Mouse (Mus musculus) neural tube, embryonic 13.5 days (tissue): ENCODE results near the gene Sys1. TPM values are rescaled to one million over a fixed set of nuclear protein-coding genes. Genes with fewer than 3 reads are reported as not detected.

Experiments
- ATAC-seq: fragments of 200-750 bp; cut with Nextera tagmentation; 2 replicates; pipeline ENCODE4 v1.8.0; 2017; ENCODE audit warnings: low read depth, mild to moderate bottlenecking, moderate TSS enrichment, moderate library complexity
- H3K27ac ChIP-seq: fragments of 300-500 bp; sonication (generic); replicated peaks from 2 replicates; pipeline ENCODE4 v1.5.1; 2015; ENCODE audit warnings: moderate library complexity, mild to moderate bottlenecking, inconsistent platforms
- H3K27me3 ChIP-seq: fragments of 300-500 bp; sonication (generic); 2 replicates; pipeline ENCODE4 v1.6.1; 2015; ENCODE audit warnings: mild to moderate bottlenecking, inconsistent platforms
- H3K36me3 ChIP-seq: fragments of 300-500 bp; sonication (generic); 2 replicates; pipeline ENCODE4 v1.6.1; 2015; ENCODE audit warnings: mild to moderate bottlenecking, inconsistent platforms
- H3K4me1 ChIP-seq: fragments of 300-500 bp; sonication (generic); replicated peaks from 2 replicates; pipeline ENCODE4 v1.6.1; 2015; ENCODE audit warnings: inconsistent platforms
- H3K4me2 ChIP-seq: fragments of 300-500 bp; sonication (generic); 2 replicates; pipeline ENCODE4 v1.6.1; 2015; ENCODE audit warnings: inconsistent platforms, mild to moderate bottlenecking, moderate library complexity
- H3K4me3 ChIP-seq: fragments of 300-500 bp; sonication (generic); 2 replicates; pipeline ENCODE4 v1.5.1; 2015; ENCODE audit warnings: mild to moderate bottlenecking, inconsistent platforms
- H3K9ac ChIP-seq: fragments of 300-500 bp; sonication (generic); 2 replicates; pipeline ENCODE4 v1.6.1; 2015; ENCODE audit warnings: moderate library complexity, mild to moderate bottlenecking, inconsistent platforms
- H3K9me3 ChIP-seq: fragments of 300-500 bp; sonication (generic); 2 replicates; pipeline ENCODE4 v1.6.1; 2016; ENCODE audit warnings: inconsistent platforms
- WGBS: fragments of 180-500 bp; shearing (Covaris S2); methylation state at CpG from one replicate; pipeline ENCODE4 v1.1.7; 2015; 5-methylcytosine and 5-hydroxymethylcytosine counted together
- polyA plus RNA-seq: library from polyadenylated mRNA; unstranded; fragments of >200 nt; fragmentation: Nextera tagmentation; extraction: Ambion mirVana; gene quantifications from 2 replicates; pipeline ENCODE4 v1.2.1, GENCODE M21; 2015

Sys1 gene
- polyA plus RNA-seq, 1 experiment from 2014 or later, result 77.5 TPM

DNA sequence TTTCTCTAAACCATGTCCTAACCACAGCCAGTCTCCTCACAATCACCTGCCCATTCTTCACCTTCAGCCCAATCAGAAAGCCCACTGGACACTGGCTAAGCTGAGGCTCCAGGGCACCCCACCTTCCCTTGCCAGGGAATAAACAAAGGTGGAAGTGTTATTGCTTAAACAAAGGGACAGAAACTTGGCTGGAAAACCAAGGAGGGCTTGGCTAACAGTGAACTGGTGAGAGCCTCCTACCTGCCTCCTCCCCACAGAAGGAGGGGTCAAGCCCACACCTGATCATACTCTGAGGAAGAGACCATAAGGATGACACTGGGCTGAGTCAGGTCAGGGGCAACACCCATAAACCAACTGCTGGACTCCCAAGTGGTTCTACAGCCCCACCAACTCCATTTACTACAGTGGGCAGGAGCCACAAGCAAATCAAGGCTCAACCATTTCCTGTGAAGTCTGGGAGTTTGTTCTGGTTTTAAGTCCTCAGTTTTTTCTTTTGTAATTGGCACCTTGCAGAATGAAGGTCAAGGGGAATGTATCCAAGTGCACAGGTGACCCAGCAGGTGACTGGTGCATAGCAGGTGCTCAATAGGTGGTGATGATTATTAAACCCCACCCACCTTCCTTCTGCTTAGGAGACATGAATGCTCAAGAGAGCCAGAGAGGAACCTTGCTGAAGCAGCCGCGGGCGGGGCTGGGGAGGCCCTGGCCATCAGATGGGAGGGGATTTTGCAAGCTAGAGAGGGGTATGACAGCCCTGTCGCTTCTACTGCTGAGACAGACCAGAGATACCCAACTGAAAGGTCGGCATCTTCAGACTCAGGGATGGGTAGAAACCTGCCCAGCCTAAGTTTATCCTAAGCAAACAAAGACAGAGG lies 21.3 kb upstream of the Sys1 start:
- ATAC-seq, result no peak
- 45% methylated on average over 5 of the region's 5 CpGs for WGBS
- Histone ChIP-seq H3K9me3 (no peaks in the 10 kb centered on the region), H3K27ac (no peak overlapping the region), H3K36me3 (no peaks in the 10 kb centered on the region), H3K9ac (no peak overlapping the region), H3K27me3 (peaks cover 4% of the 10 kb centered on the region; the same call in 1 of the 2 replicates), H3K4me3 (no peak overlapping the region), H3K4me1 (peaks cover 7% of the 10 kb centered on the region; the same call in 1 of the 2 replicates), H3K4me2 (no peak overlapping the region)

- Histone ChIP-seq H3K27me3 (peaks cover 9% of the 10 kb centered on the region), H3K36me3 (no peaks in the 10 kb centered on the region), H3K9ac (no peak overlapping the region), H3K4me3 (no peak overlapping the region), H3K9me3 (no peaks in the 10 kb centered on the region), H3K4me2 (no peak overlapping the region), H3K27ac (no peak overlapping the region), H3K4me1 (peaks cover 10% of the 10 kb centered on the region; the same call in 1 of the 2 replicates)
- ATAC-seq, result no peak
- WGBS, result 27% methylated on average over 8 of the region's 8 CpGs
These were observed 20.4 kb upstream of the Sys1 start for GRCm38 (mm10) chr2:164436215-164436913.

DNA sequence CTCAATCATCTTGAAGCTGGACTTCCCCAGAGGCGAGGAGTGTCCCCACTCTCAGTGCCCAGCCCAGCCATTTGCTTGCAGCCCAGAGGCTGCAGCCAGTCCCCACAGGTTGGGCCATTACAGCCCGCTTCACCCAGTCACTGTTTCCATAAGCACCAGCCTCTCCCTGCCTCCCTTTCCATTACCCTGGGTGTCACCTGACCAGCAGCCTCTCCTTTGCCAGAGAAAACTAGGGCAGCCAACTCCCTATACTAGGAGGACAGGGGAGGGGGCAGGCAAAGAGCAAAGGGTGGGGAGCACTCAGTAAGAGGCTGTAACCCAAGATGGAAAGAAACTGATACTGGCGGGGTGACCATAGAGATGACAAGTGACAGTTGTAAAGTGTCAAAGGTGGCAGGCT lies 19.8 kb upstream of the Sys1 start:
- H3K4me1 ChIP-seq, result peaks cover 15% of the 10 kb centered on the region; the same call in 1 of the 2 replicates
- H3K36me3 ChIP-seq, result no peaks in the 10 kb centered on the region
- WGBS, result 55% methylated on average over 3 of the region's 3 CpGs
- H3K27me3 ChIP-seq, result peaks cover 15% of the 10 kb centered on the region
- no peak overlapping the region for H3K4me2 ChIP-seq
- no peak overlapping the region for H3K9ac ChIP-seq
- H3K27ac ChIP-seq, result no peak overlapping the region
- H3K9me3 ChIP-seq, result no peaks in the 10 kb centered on the region
- ATAC-seq, result no peak
- no peak overlapping the region for H3K4me3 ChIP-seq

- Histone ChIP-seq H3K9ac (no peak overlapping the region), H3K36me3 (no peaks in the 10 kb centered on the region), H3K4me3 (no peak overlapping the region), H3K27ac (no peak overlapping the region), H3K9me3 (no peaks in the 10 kb centered on the region), H3K4me2 (no peak overlapping the region), H3K4me1 (peaks cover 18% of the 10 kb centered on the region), H3K27me3 (peaks cover 22% of the 10 kb centered on the region)
- no peak for ATAC-seq
- 70% methylated on average over 6 of the region's 6 CpGs for WGBS
These were observed 19.1 kb upstream of the Sys1 start for GRCm38 (mm10) chr2:164437710-164438109.

GRCm38 (mm10) chr2:164438257-164438656 lies 18.5 kb upstream of the Sys1 start:
- H3K36me3 ChIP-seq, result no peaks in the 10 kb centered on the region
- no peak overlapping the region for H3K4me3 ChIP-seq
- H3K9me3 ChIP-seq, result no peaks in the 10 kb centered on the region
- 57% methylated on average over 8 of the region's 8 CpGs for WGBS
- no peak overlapping the region for H3K4me2 ChIP-seq
- H3K9ac ChIP-seq, result no peak overlapping the region
- no peak for ATAC-seq
- no peak overlapping the region for H3K27ac ChIP-seq
- H3K27me3 ChIP-seq, result peaks cover 22% of the 10 kb centered on the region
- H3K4me1 ChIP-seq, result peaks cover 20% of the 10 kb centered on the region

DNA sequence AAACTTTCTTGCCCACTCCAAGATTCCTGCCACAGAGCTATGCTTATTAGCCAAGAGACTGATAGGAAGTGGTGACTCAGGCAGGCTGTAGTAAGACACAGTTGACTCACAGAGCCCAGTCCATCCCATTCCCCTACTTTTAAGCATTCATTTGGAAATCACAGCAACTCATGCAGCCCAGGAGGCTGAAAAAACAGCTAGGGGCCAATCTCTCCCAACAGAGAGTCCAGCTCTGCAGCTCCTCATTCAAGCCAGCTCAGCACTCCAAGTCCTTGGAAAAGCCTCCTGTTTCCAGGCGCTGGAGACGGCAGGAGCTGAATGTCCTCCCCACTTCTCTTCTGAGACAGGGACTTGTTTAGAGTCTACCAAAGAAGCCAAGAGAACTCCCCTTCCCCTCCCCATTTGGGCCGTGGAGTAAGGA lies 17.8 kb upstream of the Sys1 start:
- WGBS, result 72% methylated on average over 3 of the region's 3 CpGs
- ATAC-seq, result no peak
- H3K4me3 ChIP-seq, result no peak overlapping the region
- peaks cover 22% of the 10 kb centered on the region for H3K27me3 ChIP-seq
- no peaks in the 10 kb centered on the region for H3K36me3 ChIP-seq
- H3K9me3 ChIP-seq, result no peaks in the 10 kb centered on the region
- H3K9ac ChIP-seq, result no peak overlapping the region
- H3K4me2 ChIP-seq, result no peak overlapping the region
- no peak overlapping the region for H3K27ac ChIP-seq
- H3K4me1 ChIP-seq, result peaks cover 26% of the 10 kb centered on the region

- H3K9me3 ChIP-seq, result no peaks in the 10 kb centered on the region
- H3K9ac ChIP-seq, result no peak overlapping the region
- H3K27ac ChIP-seq, result no peak overlapping the region
- no peaks in the 10 kb centered on the region for H3K36me3 ChIP-seq
- 86% methylated on average over 5 of the region's 5 CpGs for WGBS
- no peak for ATAC-seq
- H3K4me1 ChIP-seq, result peaks cover 26% of the 10 kb centered on the region
- H3K4me2 ChIP-seq, result no peak overlapping the region
- H3K4me3 ChIP-seq, result no peak overlapping the region
- H3K27me3 ChIP-seq, result peaks cover 22% of the 10 kb centered on the region
These were observed 16.4 kb upstream of the Sys1 start for GRCm38 (mm10) chr2:164440314-164440713.

DNA sequence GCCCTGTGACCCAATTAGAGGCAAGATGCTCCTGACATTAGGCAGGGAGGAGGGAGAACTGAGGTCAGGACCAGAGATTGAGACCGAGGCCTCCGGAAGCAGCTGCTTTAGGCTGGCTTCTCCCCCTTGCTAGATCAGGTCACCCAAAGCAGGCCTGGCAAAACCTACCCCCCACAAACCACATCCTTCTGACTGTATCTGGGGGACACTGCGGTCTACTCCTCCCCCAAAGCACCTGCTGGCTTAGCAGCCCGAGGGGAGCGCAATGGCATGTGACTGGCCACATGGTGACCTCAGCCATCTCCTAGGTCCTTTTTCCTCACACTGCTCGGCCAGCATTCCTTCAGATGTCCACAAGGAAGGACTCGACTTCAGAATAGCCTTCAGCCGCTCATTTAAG lies 15.6 kb upstream of the Sys1 start:
- Histone ChIP-seq H3K4me2 (no peak overlapping the region), H3K27me3 (peaks cover 22% of the 10 kb centered on the region), H3K9ac (no peak overlapping the region), H3K27ac (no peak overlapping the region), H3K4me3 (no peak overlapping the region), H3K9me3 (no peaks in the 10 kb centered on the region), H3K4me1 (peaks cover 26% of the 10 kb centered on the region), H3K36me3 (no peaks in the 10 kb centered on the region)
- ATAC-seq, result no peak
- 40% methylated on average over 8 of the region's 8 CpGs for WGBS

DNA sequence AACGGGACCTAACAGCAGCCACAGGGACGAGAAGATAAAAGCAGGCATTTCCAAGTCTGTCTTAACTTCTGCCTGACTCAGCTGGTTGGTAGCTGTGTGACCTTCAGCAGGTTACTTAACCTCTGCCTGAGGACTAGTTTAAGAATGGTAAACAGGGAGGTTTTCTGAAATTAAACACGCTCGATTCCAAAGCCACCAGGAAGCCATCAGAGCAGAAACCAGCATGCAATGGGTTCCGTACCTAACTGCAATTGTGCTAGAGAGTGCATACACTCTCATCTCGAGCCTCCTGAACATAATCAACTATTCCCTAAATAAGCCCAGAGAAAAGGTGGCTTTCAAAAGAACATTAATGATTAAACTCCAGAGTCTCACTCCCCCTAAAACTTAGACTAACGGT lies 15.0 kb upstream of the Sys1 start:
- Histone ChIP-seq H3K27ac (no peak overlapping the region), H3K9ac (peak overlapping the region; percentile 71; the same call in 1 of the 2 replicates), H3K4me3 (peak overlapping the region; percentile 51), H3K4me1 (peaks cover 26% of the 10 kb centered on the region), H3K9me3 (no peaks in the 10 kb centered on the region), H3K36me3 (no peaks in the 10 kb centered on the region), H3K4me2 (peak overlapping the region; percentile 92), H3K27me3 (peaks cover 22% of the 10 kb centered on the region)
- 18% methylated on average over 7 of the region's 7 CpGs for WGBS
- no peak for ATAC-seq

DNA sequence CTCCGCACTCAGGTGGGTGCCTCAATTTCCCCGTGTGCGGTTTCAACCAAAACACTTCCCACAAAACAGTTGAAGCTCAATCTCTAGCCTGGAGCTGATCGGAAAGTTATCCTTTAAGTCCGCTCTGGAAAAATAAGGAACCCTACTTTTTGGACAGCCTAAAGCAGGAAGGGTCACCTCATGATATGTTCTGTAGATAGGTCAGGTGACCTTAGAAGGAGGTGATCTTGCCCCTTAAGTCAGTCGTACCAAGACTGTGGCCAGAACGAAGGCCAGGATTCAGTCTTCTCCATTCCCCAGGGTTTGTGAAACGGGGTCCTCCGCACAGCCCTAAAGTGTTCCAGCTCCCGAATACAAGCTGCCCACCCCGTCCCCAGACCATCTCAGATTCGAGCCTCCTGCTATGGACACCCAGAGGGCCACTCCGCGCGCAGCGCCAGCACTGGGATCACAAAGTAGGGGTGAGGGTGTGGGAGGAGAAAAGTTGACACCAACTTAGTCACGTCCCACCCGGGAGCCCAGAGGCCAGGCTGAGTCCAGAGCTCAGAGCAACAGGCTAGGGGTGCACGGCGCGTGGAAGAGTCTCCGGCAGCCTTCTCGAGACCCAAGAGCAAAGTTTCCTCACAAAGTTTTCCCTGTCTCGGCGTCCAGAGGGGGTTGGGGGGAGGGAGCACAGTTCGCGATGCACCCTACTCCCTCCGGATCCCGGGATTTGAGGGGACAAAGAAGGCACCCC lies 14.3 kb upstream of the Sys1 start:
- Histone ChIP-seq H3K4me3 (peak overlapping the region; percentile 51), H3K4me1 (peaks cover 26% of the 10 kb centered on the region), H3K36me3 (no peaks in the 10 kb centered on the region), H3K9ac (peak overlapping the region; percentile 71), H3K9me3 (no peaks in the 10 kb centered on the region), H3K4me2 (peak overlapping the region; percentile 92), H3K27me3 (peaks cover 22% of the 10 kb centered on the region), H3K27ac (no peak overlapping the region)
- ATAC-seq, result peak; percentile 64
- 2% methylated on average over 29 of the region's 29 CpGs for WGBS

DNA sequence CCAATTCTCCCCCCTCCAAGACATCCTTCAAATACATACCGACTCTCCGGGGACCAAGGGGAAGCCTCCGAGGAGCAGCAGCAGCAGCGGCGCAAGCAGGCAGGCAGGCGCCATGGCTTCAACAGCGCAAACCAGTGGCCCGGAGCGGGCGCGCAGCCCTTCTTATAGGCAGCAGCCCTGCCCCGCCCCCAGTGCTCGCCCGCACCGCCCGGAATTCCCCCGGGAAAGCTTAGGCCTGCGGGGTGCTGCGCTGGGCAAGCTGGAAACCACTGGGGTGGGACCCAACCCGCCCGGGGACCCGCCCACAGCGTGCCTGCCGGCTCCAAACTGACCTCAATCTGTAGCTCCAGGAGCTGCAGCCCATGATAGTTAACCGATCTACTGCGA lies 13.7 kb upstream of the Sys1 start:
- H3K36me3 ChIP-seq, result no peaks in the 10 kb centered on the region
- no peak overlapping the region for H3K27ac ChIP-seq
- H3K27me3 ChIP-seq, result peaks cover 22% of the 10 kb centered on the region
- peak; percentile 89 for ATAC-seq
- peaks cover 26% of the 10 kb centered on the region for H3K4me1 ChIP-seq
- H3K9ac ChIP-seq, result peak overlapping the region; percentile 71
- H3K9me3 ChIP-seq, result no peaks in the 10 kb centered on the region
- H3K4me3 ChIP-seq, result peak overlapping the region; percentile 51
- WGBS, result under 1% methylated on average over 26 of the region's 26 CpGs
- peak overlapping the region; percentile 92 for H3K4me2 ChIP-seq
